Mouse (Mus musculus) neural tube, embryonic 12.5 days (tissue): ENCODE results near the gene Alx3. TPM values are rescaled to one million over a fixed set of nuclear protein-coding genes. Genes with fewer than 3 reads are reported as not detected.

ENCODE experiments used
- polyA plus RNA-seq: library from polyadenylated mRNA; unstranded; fragments of >200 nt; fragmentation: Nextera tagmentation; extraction: Ambion mirVana; gene quantifications from 2 replicates; pipeline ENCODE4 v1.2.1, GENCODE M21; 2016

Alx3 gene
- polyA plus RNA-seq, 1 experiment from 2014 or later = 0.33 TPM

Other genes starting within 250 kb of the Alx3 start
- gene Kcnc4, start 135.5 kb upstream of the Alx3 start, polyA plus RNA-seq = 0.45 and 0.71 TPM in 2 replicates
- 3.3 and 5.2 TPM in 2 replicates for gene Slc6a17, start 77.0 kb upstream of the Alx3 start, polyA plus RNA-seq
- not detected in 2 replicates for gene Ubl4b, start 40.0 kb upstream of the Alx3 start, polyA plus RNA-seq
- not detected in 2 replicates for gene Gm10961, start 36.3 kb downstream of the Alx3 start, polyA plus RNA-seq
- 123 and 129 TPM in 2 replicates for gene Strip1, start 36.7 kb downstream of the Alx3 start, polyA plus RNA-seq
- gene Ahcyl1, start 101.5 kb downstream of the Alx3 start, polyA plus RNA-seq = 123 and 137 TPM in 2 replicates
- 7.2 and 8.1 TPM in 2 replicates for gene Csf1, start 165.4 kb downstream of the Alx3 start, polyA plus RNA-seq